Mouse (Mus musculus) layer of hippocampus, adult 2 months (tissue): ENCODE data around the gene Tamm41. TPM values are rescaled to one million over a fixed set of nuclear protein-coding genes. Genes with fewer than 3 reads are reported as not detected.

ENCODE experiments used
- DNase-seq, 2 experiments: peaks; one replicate each; pipeline ENCODE4 v3.0.0; 2022; ENCODE audit warnings: low spot score in 2 of 2
- H3K27ac ChIP-seq: fragments of 200-600 bp; 2 replicates; pipeline ENCODE4 v1.8.1; 2022
- H3K4me3 ChIP-seq: fragments of 200-600 bp; 2 replicates; pipeline ENCODE4 v1.8.1; 2022; ENCODE audit warnings: mild to moderate bottlenecking
- CTCF ChIP-seq: fragments of 200-600 bp; conservative IDR thresholded peaks from 2 replicates; pipeline ENCODE4 v1.8.1; 2022; ENCODE audit warnings: antibody characterized with exemption, mild to moderate bottlenecking, moderate library complexity
- total RNA-seq, 2 experiments: library from RNA; stranded (reverse); gene quantifications; 2 replicates each; pipeline ENCODE4 v1.2.3; 2021

The Tamm41 gene
- total RNA-seq, 2 experiments from 2014 or later = 18.6 to 20.9 TPM

DNA sequence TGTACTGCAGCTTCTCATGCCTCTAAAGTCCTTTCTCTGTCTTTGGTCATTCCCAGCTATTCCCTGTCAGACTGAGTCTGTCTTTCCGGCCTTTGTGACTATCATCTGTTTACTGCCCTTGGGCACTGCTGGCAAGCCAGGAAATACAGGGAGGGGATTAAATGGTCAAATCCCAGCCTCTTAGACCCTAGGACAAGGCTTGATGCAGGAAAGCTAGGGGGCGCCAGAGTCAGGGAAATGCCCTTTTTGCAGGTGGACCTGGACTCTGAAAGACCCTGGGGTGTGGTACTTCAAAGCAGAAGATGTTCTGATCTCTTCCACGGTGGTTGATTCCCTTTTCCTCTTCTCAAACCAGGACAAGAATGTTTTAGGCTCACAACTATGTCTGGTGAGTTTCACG lies 11.3 kb upstream of the Tamm41 start:
- peak; percentile 46 to 66 for DNase-seq
- Histone ChIP-seq H3K4me3 (no peak overlapping the region), H3K27ac (no peak overlapping the region)
- TF ChIP-seq CTCF = peak; percentile 87

DNA sequence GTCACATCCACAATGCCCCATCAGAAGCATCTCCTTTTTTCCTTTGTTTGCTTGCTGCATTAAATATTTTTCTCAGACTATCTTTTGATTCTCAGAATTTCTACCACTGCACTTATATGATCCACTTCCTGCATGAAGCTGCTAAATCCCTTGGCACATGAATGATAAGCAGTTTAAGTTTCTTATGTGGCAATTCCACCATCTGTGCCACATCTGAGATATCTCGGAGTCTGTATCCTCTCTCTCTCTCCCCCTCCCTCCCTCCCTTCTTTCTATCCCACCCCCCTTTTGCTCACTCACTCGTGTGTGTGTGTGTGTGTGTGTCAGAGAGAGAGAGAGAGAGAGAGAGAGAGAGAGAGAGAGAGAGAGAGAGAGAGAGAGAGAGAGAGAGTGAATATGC lies 10.1 kb upstream of the Tamm41 start:
- no peak for TF ChIP-seq CTCF
- Histone ChIP-seq H3K27ac (no peak overlapping the region), H3K4me3 (no peak overlapping the region)
- DNase-seq = no peak

DNA sequence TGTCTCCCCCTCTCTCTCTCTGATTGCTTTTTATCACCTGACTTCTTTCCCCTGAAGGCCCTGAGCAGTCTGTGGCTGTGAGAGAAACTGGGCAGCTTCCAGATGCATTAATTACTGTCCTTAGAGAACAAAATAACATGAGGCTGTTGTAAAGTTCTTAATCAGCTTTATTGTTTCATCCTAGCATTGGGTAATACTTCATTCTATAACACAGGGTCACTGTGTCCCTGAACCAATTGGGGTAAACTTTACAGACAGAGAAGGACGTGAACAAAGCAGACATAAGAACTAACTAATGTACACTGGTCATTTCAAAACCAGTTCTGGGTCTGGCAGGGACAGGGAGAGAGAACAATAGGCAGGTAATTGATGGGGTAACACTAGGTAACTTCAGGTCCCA lies 8.4 kb upstream of the Tamm41 start:
- no peak for DNase-seq
- no peak overlapping the region for H3K27ac ChIP-seq
- no peak for TF ChIP-seq CTCF
- H3K4me3 ChIP-seq = no peak overlapping the region

DNA sequence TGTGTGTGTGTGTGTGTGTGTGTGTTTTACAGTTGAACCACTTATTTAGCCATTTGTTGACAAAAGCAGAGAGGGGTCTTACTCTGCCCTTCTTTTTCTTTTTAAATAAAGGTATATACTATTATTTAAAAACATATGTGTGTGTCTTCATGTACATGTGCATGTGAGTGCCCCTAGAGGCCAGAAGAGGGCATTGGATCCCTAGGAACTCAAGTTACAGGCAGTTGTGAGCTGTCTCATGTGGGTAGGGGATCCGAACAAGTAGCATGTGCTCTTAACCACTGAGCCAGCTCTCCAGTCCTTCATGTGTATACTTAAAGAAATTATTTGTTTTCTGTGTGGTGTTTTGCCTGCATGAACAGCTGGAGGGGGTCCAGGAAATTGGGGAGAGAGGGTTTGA lies 7.0 kb upstream of the Tamm41 start:
- no peak for DNase-seq
- H3K27ac ChIP-seq = no peak overlapping the region
- peak; percentile 71 for TF ChIP-seq CTCF

DNA sequence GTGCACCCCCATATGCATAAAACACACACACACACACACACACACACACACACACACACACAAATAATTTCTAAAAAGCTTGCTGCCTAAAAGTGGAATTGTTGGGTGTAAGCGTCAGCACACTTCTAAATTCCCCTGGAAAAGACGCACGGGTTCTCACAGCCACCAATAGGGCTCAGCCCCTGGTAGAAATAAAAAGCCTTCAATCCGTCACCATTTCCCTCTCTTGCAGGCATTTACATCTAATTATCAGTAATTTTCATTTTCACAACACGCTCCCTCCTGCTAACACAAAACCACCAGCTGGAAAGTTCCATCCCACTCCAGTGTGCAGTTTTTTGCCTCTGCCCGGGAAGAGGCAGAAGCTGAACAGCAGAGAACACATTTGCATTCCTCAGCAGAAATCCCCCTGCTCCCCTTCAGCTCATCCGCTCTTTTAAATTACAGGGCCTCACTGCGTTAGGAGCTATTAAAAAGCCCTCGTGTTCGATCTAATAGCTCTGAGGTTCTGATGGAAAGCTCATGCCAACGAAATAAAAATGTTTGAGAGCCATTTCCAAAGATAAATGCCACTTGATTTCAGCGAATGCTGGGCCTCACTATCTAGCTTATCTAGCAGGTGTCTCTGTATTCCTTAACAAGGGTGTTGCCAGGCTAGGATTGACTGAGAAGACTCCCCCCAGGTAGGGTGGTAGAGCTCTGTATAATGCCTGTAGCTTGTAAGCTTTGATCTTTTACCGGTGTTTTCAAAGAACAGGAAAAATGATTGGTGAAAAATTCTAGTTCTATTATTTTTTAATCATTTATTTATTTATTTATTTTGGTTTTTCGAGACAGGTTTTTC lies 6.2 kb upstream of the Tamm41 start:
- H3K27ac ChIP-seq = peak overlapping the region; percentile 82
- TF ChIP-seq CTCF = no peak
- H3K4me3 ChIP-seq = no peak overlapping the region

More for the DNA sequence above, 7.0 kb upstream of the Tamm41 start:
- no peak overlapping the region for H3K4me3 ChIP-seq

DNA sequence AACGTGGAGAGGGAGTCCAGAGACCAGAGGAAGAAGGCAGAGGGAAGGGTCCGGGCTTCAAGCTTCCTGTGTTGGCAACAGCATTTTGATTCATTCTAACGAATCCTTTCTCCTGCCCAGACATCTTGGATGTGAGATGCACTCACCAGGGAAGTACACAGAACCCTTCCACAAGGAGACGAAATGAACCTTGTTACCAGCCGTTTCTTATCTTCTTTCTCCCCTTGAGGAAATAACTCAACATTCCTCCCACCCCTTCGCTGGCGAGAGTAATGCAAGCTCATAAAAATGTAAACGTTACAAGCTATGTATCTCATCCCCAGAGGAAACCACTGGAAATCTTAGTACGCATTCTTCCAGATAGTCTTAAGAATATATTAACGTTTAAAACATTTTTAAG lies 4.9 kb upstream of the Tamm41 start:
- no peak overlapping the region for H3K27ac ChIP-seq
- H3K4me3 ChIP-seq = no peak overlapping the region
- DNase-seq = no peak
- TF ChIP-seq CTCF = no peak

More for the DNA sequence above, 6.2 kb upstream of the Tamm41 start:
- DNase-seq = peak in 1 of 2 experiments; percentile 77

DNA sequence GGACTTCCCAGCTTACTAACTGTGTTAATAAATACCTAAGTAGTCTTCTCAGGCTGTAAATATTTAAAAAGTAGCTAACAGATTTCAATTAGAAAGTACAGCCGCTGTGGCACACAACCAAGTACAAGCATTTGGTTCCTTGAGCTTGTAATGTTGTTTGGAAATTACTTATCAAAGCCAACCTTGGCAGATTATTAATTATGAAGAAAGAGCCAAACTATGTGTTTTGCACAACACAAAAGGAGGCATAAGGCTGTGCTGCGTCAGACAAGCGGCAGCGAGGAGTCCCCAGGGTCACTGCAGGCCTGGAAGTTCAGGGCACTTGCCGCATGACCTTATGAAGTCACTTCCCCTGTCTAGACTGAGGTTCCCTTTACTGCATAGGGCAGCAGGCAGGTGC lies 4.2 kb downstream of the Tamm41 start:
- TF ChIP-seq CTCF = no peak

DNA sequence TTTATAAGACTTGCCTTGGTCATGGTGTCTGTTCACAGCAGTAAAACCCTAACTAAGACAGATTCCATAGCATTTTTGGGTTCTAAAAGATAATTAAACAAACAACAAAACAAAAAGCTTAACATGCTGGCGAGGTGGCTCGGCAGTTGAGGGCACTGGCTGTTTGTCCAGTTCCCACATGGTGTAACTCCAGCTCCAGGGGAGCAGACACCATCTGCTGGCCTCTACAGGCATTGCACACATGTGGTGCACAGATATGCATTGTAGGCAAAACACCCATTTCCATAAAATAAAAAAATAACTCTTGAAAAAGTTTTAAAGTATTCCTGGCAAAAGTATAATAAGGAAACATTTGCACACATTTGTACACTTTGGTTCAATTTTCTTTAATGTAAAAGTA lies 7.6 kb downstream of the Tamm41 start:
- no peak overlapping the region for H3K4me3 ChIP-seq
- no peak for DNase-seq
- H3K27ac ChIP-seq = no peak overlapping the region
- TF ChIP-seq CTCF = peak; percentile 69

More for the DNA sequence above, 4.2 kb downstream of the Tamm41 start:
- Histone ChIP-seq H3K4me3 (no peak overlapping the region), H3K27ac (no peak overlapping the region)
- DNase-seq = no peak

DNA sequence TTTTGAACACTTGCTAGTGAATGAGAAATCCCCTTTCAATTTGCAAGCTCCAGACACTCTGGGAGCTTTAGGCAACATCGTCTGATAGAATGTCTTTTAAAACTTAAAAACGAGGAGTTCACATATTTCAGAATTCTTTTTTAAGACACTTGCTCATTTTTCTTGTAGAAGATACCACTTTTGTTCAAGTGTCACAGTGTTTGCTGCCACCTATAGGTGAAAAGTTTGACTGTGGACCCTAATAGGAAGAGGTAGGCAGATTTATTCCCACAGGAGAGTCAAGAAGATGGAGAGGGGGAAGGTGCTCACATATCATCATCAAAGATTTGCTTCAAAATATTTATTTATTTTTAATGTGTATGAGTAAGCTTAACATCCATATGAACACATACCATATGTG lies 8.4 kb downstream of the Tamm41 start:
- peak; percentile 90 for TF ChIP-seq CTCF
- Histone ChIP-seq H3K4me3 (no peak overlapping the region), H3K27ac (no peak overlapping the region)
- peak; percentile 49 to 71 for DNase-seq

DNA sequence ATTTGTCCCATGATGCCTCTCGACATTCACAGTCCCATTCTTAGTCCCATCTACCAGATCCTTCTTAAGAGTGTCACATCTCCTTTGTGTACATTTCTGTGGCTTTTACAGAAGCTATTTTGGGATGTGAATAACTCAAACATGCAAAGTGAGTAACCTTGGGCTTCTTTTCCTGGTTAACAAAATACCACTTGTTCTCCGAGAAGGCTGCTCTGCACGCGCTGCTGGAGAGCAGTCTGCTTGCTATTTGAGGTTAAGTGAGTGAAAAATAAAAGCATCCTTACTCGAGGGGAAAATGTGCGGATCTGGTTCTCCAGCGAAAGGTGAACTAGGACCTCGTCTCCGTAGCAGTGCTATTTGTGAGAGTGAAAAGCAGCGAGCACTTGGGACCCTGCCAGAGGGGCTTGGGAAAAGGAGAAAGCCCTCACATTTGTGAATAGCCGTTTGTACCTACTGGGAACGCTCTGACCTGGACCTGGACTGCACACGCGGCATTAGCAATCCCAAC lies 10.1 kb downstream of the Tamm41 start:
- no peak for TF ChIP-seq CTCF
- H3K4me3 ChIP-seq = no peak overlapping the region
- no peak for DNase-seq
- no peak overlapping the region for H3K27ac ChIP-seq

DNA sequence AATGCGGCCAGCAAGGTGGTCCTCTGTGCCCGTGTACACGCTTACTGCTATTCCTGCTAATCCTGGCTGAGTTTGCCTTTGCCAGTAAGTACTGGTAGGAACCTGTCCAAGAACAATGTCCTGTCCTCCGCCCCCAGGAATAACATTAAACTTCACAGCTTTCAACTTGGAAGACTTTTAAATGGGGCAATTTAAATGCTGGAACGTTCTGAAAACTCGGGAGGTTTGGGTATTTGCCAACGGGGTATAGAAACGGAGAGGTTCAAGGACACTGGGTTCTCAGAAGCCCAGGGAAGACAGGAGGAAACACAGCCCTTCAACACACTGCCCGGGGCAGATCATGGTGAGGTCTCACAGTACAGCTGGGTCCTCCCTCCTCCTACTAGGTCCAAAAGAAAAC lies 14.8 kb downstream of the Tamm41 start:
- no peak for TF ChIP-seq CTCF
- Histone ChIP-seq H3K4me3 (no peak overlapping the region), H3K27ac (no peak overlapping the region)
- DNase-seq = no peak

DNA sequence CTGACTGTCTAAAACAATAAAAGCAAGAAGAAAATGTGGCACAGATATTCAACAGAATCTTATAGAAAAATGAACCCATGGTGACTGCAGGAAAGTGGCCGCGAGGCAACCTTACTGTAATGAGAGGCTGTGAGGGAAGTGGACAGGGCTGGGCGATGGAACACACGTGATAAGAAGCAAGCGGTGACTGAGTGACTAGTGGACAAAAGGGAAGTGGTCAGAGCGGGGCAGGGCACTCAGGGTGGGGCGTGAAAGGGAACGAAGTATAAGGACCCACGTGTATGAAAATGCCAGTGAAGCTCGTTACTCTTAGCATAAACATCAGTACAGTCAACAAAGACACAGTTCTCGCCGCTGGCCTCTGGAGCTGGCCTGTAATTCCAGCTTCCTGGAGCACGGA lies 22.2 kb downstream of the Tamm41 start:
- no peak for DNase-seq
- no peak overlapping the region for H3K27ac ChIP-seq
- no peak overlapping the region for H3K4me3 ChIP-seq
- no peak for TF ChIP-seq CTCF

DNA sequence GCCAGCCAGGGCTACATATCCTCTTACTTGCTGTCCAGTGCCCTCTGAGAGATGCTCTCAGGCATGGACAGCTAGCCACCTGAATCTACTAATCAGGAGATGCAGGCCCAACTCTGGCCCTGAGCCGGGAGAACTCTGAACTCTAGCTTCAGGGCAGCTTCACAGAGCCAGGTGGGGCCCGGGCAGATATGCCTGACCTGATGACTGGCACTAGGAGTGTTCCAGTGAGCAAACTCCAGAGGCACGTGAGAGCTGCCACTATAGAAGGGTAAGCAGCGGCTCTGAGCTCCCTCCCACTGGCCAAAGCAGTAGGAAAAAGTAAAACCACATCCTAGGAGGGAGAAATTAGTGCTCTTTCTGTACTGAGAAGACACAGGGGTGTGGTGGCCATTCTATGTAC lies 24.1 kb downstream of the Tamm41 start:
- H3K4me3 ChIP-seq = no peak overlapping the region
- DNase-seq = no peak
- TF ChIP-seq CTCF = no peak
- no peak overlapping the region for H3K27ac ChIP-seq

DNA sequence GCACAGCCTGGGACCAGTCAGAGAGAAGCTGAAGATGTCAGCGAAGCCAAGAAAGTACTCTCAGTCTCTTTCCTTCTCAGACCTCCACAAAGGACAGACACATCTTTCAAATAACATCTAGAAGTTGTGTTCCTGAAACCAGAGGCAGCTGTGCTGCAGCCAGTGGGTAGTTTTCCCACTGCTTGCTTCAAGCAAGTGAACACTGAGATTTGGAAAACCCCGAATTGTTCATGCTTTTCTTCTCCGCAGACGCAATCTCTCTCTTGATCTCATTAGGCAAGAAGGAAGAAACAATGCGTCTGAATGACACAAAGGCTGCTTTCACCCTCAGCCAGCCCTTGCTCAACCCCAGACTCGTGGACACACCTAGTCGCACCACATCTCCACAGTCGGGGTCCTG lies 25.9 kb downstream of the Tamm41 start:
- Histone ChIP-seq H3K4me3 (no peak overlapping the region), H3K27ac (no peak overlapping the region)
- no peak for TF ChIP-seq CTCF
- DNase-seq = no peak
